Mouse (Mus musculus): ENCODE measurements around the gene Sult2a6. TPM values are rescaled to one million over a fixed set of nuclear protein-coding genes. Genes with fewer than 3 reads are reported as not detected.

The Sult2a6 gene
- not detected in 2 replicates for polyA plus RNA-seq (2012; rRNA removed)
- polyA plus RNA-seq (2014; fragmentation: Nextera tagmentation; extraction: Ambion mirVana) = not detected in 2 replicates

GRCm38 (mm10) chr7:14254770-14255169, at the start of gene Sult2a6:
Gene Sult2a6 (minus strand): TSS chr7:14254870.
- Histone ChIP-seq H3K9ac (ENCODE audit: low read depth, low read length, severe bottlenecking) (no peak within 1 kb of the TSS), H3K27ac (replicated peaks; ENCODE audit: low read depth, low read length) (no peak within 1 kb of the TSS), H3K9me3 (ENCODE audit: control insufficient read depth, low read length) (no peaks in the 10 kb centered on the region), H3K27me3 (ENCODE audit: control insufficient read depth, insufficient read depth, low read length) (no peaks in the 10 kb centered on the region), H3K4me3 (replicated peaks; ENCODE audit: low read length) (no peak within 1 kb of the TSS), H3K36me3 (ENCODE audit: control insufficient read depth, insufficient read depth, low read length) (no peaks in the 10 kb centered on the region), H3K4me1 (ENCODE audit: control insufficient read depth, insufficient read depth, low read length) (no peaks in the 10 kb centered on the region), H3K4me2 (replicated peaks; ENCODE audit: low read depth, low read length, severe bottlenecking) (no peak within 1 kb of the TSS)
- 74% methylated on average over 2 of the region's 2 CpGs for WGBS
- DNase-seq (ENCODE audit: low spot score) = no peak
- no peak for ATAC-seq (ENCODE audit: low FRiP score, low read depth)
- no peak for TF ChIP-seq POLR2A (IDR thresholded peaks at IDR 0.05; ENCODE audit: borderline replicate concordance, extremely low read depth, insufficient read depth, insufficient read length)

GRCm38 (mm10) chr7:14215231-14215630, 39.4 kb downstream of the Sult2a6 start:
- no peak for ATAC-seq (ENCODE audit: low FRiP score, low read depth)
- H3K4me3 ChIP-seq (replicated peaks; ENCODE audit: low read length) = no peak overlapping the region
- no peak overlapping the region for H3K27ac ChIP-seq (replicated peaks; ENCODE audit: low read depth, low read length)
- no peaks in the 10 kb centered on the region for H3K4me1 ChIP-seq (ENCODE audit: control insufficient read depth, insufficient read depth, low read length)
- H3K27me3 ChIP-seq (ENCODE audit: control insufficient read depth, insufficient read depth, low read length) = no peaks in the 10 kb centered on the region
- no peak overlapping the region for H3K9ac ChIP-seq (ENCODE audit: low read depth, low read length, severe bottlenecking)
- H3K9me3 ChIP-seq (ENCODE audit: control insufficient read depth, low read length) = no peaks in the 10 kb centered on the region
- H3K4me2 ChIP-seq (replicated peaks; ENCODE audit: low read depth, low read length, severe bottlenecking) = no peak overlapping the region
- H3K36me3 ChIP-seq (ENCODE audit: control insufficient read depth, insufficient read depth, low read length) = no peaks in the 10 kb centered on the region
- no peak for DNase-seq (ENCODE audit: low spot score)
- TF ChIP-seq POLR2A (IDR thresholded peaks at IDR 0.05; ENCODE audit: borderline replicate concordance, extremely low read depth, insufficient read depth, insufficient read length) = no peak

DNA sequence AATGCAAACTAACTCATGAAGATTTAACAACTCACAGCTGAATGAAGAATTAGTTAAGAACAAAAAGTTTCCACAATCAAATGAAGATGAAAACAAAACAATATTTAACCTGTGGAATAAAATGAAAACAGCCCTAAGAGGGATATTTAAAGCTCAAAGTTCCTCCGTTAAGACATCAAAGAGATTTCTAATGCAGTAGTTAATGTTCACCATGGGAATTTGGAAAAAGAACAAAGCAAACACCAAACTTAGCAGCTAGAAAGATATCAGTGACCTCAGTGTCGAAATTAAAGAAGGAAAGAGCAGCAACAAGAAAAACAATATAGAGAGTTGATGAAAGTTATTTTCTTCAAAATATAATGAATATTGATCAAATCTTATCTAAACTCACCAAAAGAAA, 51.3 kb downstream of the Sult2a6 start:
- DNase-seq (ENCODE audit: low spot score) (no peak), ATAC-seq (ENCODE audit: low FRiP score, low read depth) (no peak)
- TF ChIP-seq POLR2A (IDR thresholded peaks at IDR 0.05; ENCODE audit: borderline replicate concordance, extremely low read depth, insufficient read depth, insufficient read length) = no peak
- 70% methylated on average over 2 of the region's 2 CpGs for WGBS
- Histone ChIP-seq H3K27me3 (ENCODE audit: control insufficient read depth, insufficient read depth, low read length) (no peaks in the 10 kb centered on the region), H3K4me1 (ENCODE audit: control insufficient read depth, insufficient read depth, low read length) (no peaks in the 10 kb centered on the region), H3K4me2 (replicated peaks; ENCODE audit: low read depth, low read length, severe bottlenecking) (no peak overlapping the region), H3K9ac (ENCODE audit: low read depth, low read length, severe bottlenecking) (no peak overlapping the region), H3K36me3 (ENCODE audit: control insufficient read depth, insufficient read depth, low read length) (no peaks in the 10 kb centered on the region), H3K4me3 (replicated peaks; ENCODE audit: low read length) (no peak overlapping the region), H3K9me3 (ENCODE audit: control insufficient read depth, low read length) (peaks cover 3% of the 10 kb centered on the region; the same call in 1 of the 2 replicates), H3K27ac (replicated peaks; ENCODE audit: low read depth, low read length) (no peak overlapping the region)

GRCm38 (mm10) chr7:14202487-14202886, 52.2 kb downstream of the Sult2a6 start:
- TF ChIP-seq POLR2A (IDR thresholded peaks at IDR 0.05; ENCODE audit: borderline replicate concordance, extremely low read depth, insufficient read depth, insufficient read length) = no peak
- no peak for DNase-seq (ENCODE audit: low spot score)
- H3K36me3 ChIP-seq (ENCODE audit: control insufficient read depth, insufficient read depth, low read length) = no peaks in the 10 kb centered on the region
- H3K9me3 ChIP-seq (ENCODE audit: control insufficient read depth, low read length) = peaks cover 5% of the 10 kb centered on the region; the same call in 1 of the 2 replicates
- no peak overlapping the region for H3K9ac ChIP-seq (ENCODE audit: low read depth, low read length, severe bottlenecking)
- H3K27ac ChIP-seq (replicated peaks; ENCODE audit: low read depth, low read length) = no peak overlapping the region
- no peak overlapping the region for H3K4me3 ChIP-seq (replicated peaks; ENCODE audit: low read length)
- H3K27me3 ChIP-seq (ENCODE audit: control insufficient read depth, insufficient read depth, low read length) = no peaks in the 10 kb centered on the region
- H3K4me1 ChIP-seq (ENCODE audit: control insufficient read depth, insufficient read depth, low read length) = no peaks in the 10 kb centered on the region
- no peak for ATAC-seq (ENCODE audit: low FRiP score, low read depth)
- H3K4me2 ChIP-seq (replicated peaks; ENCODE audit: low read depth, low read length, severe bottlenecking) = no peak overlapping the region

Other genes starting within 250 kb of the Sult2a6 start
- gene Sult2a3, start 131.8 kb downstream of the Sult2a6 start, polyA plus RNA-seq (2012; rRNA removed) = not detected in 2 replicates
- not detected in 2 replicates for gene Sult2a3, start 131.8 kb downstream of the Sult2a6 start, polyA plus RNA-seq (2014; fragmentation: Nextera tagmentation; extraction: Ambion mirVana)
- not detected in 2 replicates for gene Obox8, start 78.7 kb upstream of the Sult2a6 start, polyA plus RNA-seq (2012; rRNA removed)
- gene Obox8, start 78.7 kb upstream of the Sult2a6 start, polyA plus RNA-seq (2014; fragmentation: Nextera tagmentation; extraction: Ambion mirVana) = not detected in 2 replicates
- not detected in 2 replicates for gene Sult2a8, start 191.9 kb upstream of the Sult2a6 start, polyA plus RNA-seq (2012; rRNA removed)
- not detected in 2 replicates for gene Sult2a8, start 191.9 kb upstream of the Sult2a6 start, polyA plus RNA-seq (2014; fragmentation: Nextera tagmentation; extraction: Ambion mirVana)
- not detected in 2 replicates for gene Sult2a7, start 239.4 kb upstream of the Sult2a6 start, polyA plus RNA-seq (2012; rRNA removed)
- not detected in 2 replicates for gene Sult2a7, start 239.4 kb upstream of the Sult2a6 start, polyA plus RNA-seq (2014; fragmentation: Nextera tagmentation; extraction: Ambion mirVana)

Measured in limb, embryonic 14.5 days (tissue).